Mouse (Mus musculus) MEL (cell line): ENCODE measurements around the gene Pard3.

Source experiments
- CTCF ChIP-seq, 3 experiments: IDR thresholded peaks in 2 of 3; conservative IDR thresholded peaks in 1 of 3; 2 replicates each; pipeline ENCODE4 v1.5.1; 2011 to 2012; ENCODE audit warnings: low read length in 3 of 3, low read depth in 2 of 3, mild to moderate bottlenecking in 2 of 3, improper control_type of control experiment in 1 of 3, inconsistent platforms in 1 of 3, mixed read lengths in 1 of 3, moderate library complexity in 1 of 3; ENCODE audit not compliant: control insufficient read depth in 1 of 3, insufficient read depth in 1 of 3, poor library complexity in 1 of 3, severe bottlenecking in 1 of 3
- EP300 ChIP-seq, 2 experiments: IDR thresholded peaks; 2 replicates each; pipeline ENCODE4 v1.6.1; 2011; ENCODE audit warnings: improper control_type of control experiment in 2 of 2, low read length in 2 of 2, low read depth in 1 of 2, mild to moderate bottlenecking in 1 of 2
- JUND ChIP-seq: IDR thresholded peaks from 2 replicates; pipeline ENCODE4 v1.6.1; 2011; ENCODE audit warnings: low read depth, mild to moderate bottlenecking, improper control_type of control experiment, low read length
- MAZ ChIP-seq: IDR thresholded peaks from 2 replicates; pipeline ENCODE4 v1.6.1; 2012; ENCODE audit warnings: low read depth, mild to moderate bottlenecking, inconsistent platforms, low read length, improper control_type of control experiment
- POLR2A ChIP-seq, 2 experiments: IDR thresholded peaks; 2 replicates each; pipeline ENCODE4 v1.6.1; 2011 to 2012; ENCODE audit warnings: low read length in 2 of 2, mild to moderate bottlenecking in 2 of 2, control low read depth in 1 of 2, improper control_type of control experiment in 1 of 2, low read depth in 1 of 2, moderate library complexity in 1 of 2; ENCODE audit not compliant: control insufficient read depth in 1 of 2, insufficient read depth in 1 of 2, poor library complexity in 1 of 2
- RAD21 ChIP-seq: IDR thresholded peaks from 2 replicates; pipeline ENCODE4 v1.6.1; 2011; ENCODE audit warnings: mild to moderate bottlenecking, low read depth, low read length, improper control_type of control experiment
- TAL1 ChIP-seq: IDR thresholded peaks from 2 replicates; pipeline ENCODE4 v1.6.1; 2012; ENCODE audit warnings: mild to moderate bottlenecking, inconsistent platforms, low read length, moderate library complexity, mixed read lengths
- USF2 ChIP-seq, 2 experiments: IDR thresholded peaks; 2 replicates each; pipeline ENCODE4 v1.6.1; 2011 to 2012; ENCODE audit warnings: improper control_type of control experiment in 2 of 2, low read length in 2 of 2, borderline replicate concordance in 1 of 2, inconsistent platforms in 1 of 2, low read depth in 1 of 2, mild to moderate bottlenecking in 1 of 2; ENCODE audit not compliant: insufficient read depth in 1 of 2
- ZC3H11A ChIP-seq: IDR thresholded peaks from 2 replicates; pipeline ENCODE4 v1.6.1; 2012; ENCODE audit warnings: low read depth, mild to moderate bottlenecking, inconsistent platforms, low read length, improper control_type of control experiment
- ZKSCAN1 ChIP-seq: IDR thresholded peaks from 2 replicates; pipeline ENCODE4 v1.6.1; 2012; ENCODE audit warnings: low read depth, mild to moderate bottlenecking, inconsistent platforms, low read length, improper control_type of control experiment, moderate library complexity
- ZMIZ1 ChIP-seq: IDR thresholded peaks from 2 replicates; pipeline ENCODE4 v1.6.1; 2012; ENCODE audit warnings: low read depth, mild to moderate bottlenecking, inconsistent platforms, low read length, improper control_type of control experiment, moderate library complexity
- ZNF384 ChIP-seq: IDR thresholded peaks from 2 replicates; pipeline ENCODE4 v1.6.1; 2012; ENCODE audit warnings: low read depth, mild to moderate bottlenecking, inconsistent platforms, low read length, improper control_type of control experiment

DNA sequence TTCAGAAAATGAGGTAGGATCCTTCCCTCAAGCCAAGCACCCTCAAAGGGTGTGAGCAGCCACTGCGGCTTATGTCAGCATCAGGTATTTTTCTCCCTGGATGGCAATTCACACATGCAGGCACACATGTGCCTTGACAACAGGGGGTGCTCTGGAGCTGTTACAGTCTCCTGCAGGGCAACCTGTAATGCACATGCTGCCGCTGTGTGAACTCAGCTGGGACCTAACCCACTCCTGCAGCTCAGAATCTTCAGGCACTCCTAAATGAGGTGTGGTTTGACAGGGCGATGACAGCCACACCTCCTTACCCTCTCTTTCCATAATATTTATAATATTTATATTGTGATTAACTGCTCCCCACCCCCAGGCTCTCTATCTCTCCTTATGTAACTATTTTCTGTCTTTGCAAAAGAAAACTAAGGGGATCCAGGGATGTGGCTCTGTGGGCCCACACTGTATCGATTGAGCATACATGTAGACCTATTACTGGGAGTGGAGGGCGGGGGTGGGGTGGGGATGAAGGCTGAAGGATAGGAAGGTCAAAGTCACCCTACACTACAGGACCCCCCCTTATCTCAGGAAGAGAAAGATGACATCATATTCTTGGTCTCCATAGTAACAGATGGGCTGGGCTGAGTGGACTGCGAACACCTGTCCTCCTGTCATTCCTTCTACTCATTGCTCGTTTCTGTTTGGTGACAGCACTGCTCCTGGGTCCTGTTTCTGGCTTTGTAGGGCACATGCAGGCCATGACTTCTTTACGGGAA lies 375.1 kb downstream of the Pard3 start:
- TF ChIP-seq EP300 (IDR thresholded peaks at IDR 0.05; ENCODE audit: low read depth in 1 of 2, low read length in 2 of 2) (no peak), ZMIZ1 (no peak), CTCF (IDR thresholded peaks at IDR 0.05 in 2 of 3, conservative IDR thresholded peaks at IDR 0.05 in 1 of 3; ENCODE audit: control insufficient read depth in 1 of 3, insufficient read depth in 1 of 3, low read depth in 2 of 3, low read length in 3 of 3, poor library complexity in 1 of 3, severe bottlenecking in 1 of 3) (no peak), RAD21 (no peak), JUND (no peak), MAZ (no peak), ZC3H11A (no peak), ZNF384 (no peak), TAL1 (no peak), ZKSCAN1 (no peak), POLR2A (IDR thresholded peaks at IDR 0.05; ENCODE audit: control insufficient read depth in 1 of 2, insufficient read depth in 1 of 2, low read depth in 1 of 2, low read length in 2 of 2, poor library complexity in 1 of 2) (no peak), USF2 (IDR thresholded peaks at IDR 0.05; ENCODE audit: borderline replicate concordance in 1 of 2, insufficient read depth in 1 of 2, low read depth in 1 of 2, low read length in 2 of 2) (no peak)
